Mouse (Mus musculus): ENCODE results near the gene 0610037L13Rik.

- TF ChIP-seq GATA1 (IDR thresholded peaks at IDR 0.05; ENCODE audit: borderline replicate concordance, low read length) (no peak), FLI1 (IDR thresholded peaks at IDR 0.05; ENCODE audit: low read length) (no peak)
These were observed 16.9 kb downstream of the 0610037L13Rik start for GRCm38 (mm10) chr4:107906561-107906960.

Data from megakaryocyte, embryonic 14.5 days (primary cell).